Mouse (Mus musculus): ENCODE data around the gene Fnbp4. TPM values are rescaled to one million over a fixed set of nuclear protein-coding genes. Genes with fewer than 3 reads are reported as not detected.

Fnbp4 gene
- total and polyA plus RNA-seq, 2 experiments from 2014 or later: 51.3 to 67.7 TPM

- H3K27me3 ChIP-seq (ENCODE audit: insufficient read depth, low read length): no peaks in the 10 kb centered on the region
- H3K9me3 ChIP-seq (ENCODE audit: low read length): no peaks in the 10 kb centered on the region
- no peak overlapping the region for H3K4me2 ChIP-seq (ENCODE audit: low read depth, low read length)
- 92% methylated on average over 11 of the region's 11 CpGs for WGBS
- DNase-seq (ENCODE audit: low spot score): no peak
- no peak for ATAC-seq
- H3K27ac ChIP-seq: no peak overlapping the region
- H3K36me3 ChIP-seq (ENCODE audit: insufficient read depth, low read length): peaks cover 60% of the 10 kb centered on the region
- no peak for TF ChIP-seq CTCF (IDR thresholded peaks at IDR 0.05; ENCODE audit: low read depth)
- no peaks in the 10 kb centered on the region for H3K4me1 ChIP-seq (ENCODE audit: insufficient read depth, low read length)
- H3K9ac ChIP-seq (replicated peaks; ENCODE audit: low read length): no peak overlapping the region
- H3K4me3 ChIP-seq (ENCODE audit: low read length): no peak overlapping the region
Observed at GRCm38 (mm10) chr2:90735326-90735725, 9.8 kb upstream of the Fnbp4 start.

- no peaks in the 10 kb centered on the region for H3K4me1 ChIP-seq (ENCODE audit: insufficient read depth, low read length)
- DNase-seq (ENCODE audit: low spot score): no peak
- H3K9ac ChIP-seq (replicated peaks; ENCODE audit: low read length): no peak overlapping the region
- H3K27me3 ChIP-seq (ENCODE audit: insufficient read depth, low read length): no peaks in the 10 kb centered on the region
- 93% methylated on average over 3 of the region's 3 CpGs for WGBS
- H3K9me3 ChIP-seq (ENCODE audit: low read length): no peaks in the 10 kb centered on the region
- peaks cover 35% of the 10 kb centered on the region for H3K36me3 ChIP-seq (ENCODE audit: insufficient read depth, low read length)
- H3K27ac ChIP-seq: no peak overlapping the region
- TF ChIP-seq CTCF (IDR thresholded peaks at IDR 0.05; ENCODE audit: low read depth): no peak
- no peak for ATAC-seq
- no peak overlapping the region for H3K4me2 ChIP-seq (ENCODE audit: low read depth, low read length)
- no peak overlapping the region for H3K4me3 ChIP-seq (ENCODE audit: low read length)
Observed at GRCm38 (mm10) chr2:90738801-90739200, 6.4 kb upstream of the Fnbp4 start.

- H3K27me3 ChIP-seq (ENCODE audit: insufficient read depth, low read length): no peaks in the 10 kb centered on the region
- DNase-seq (ENCODE audit: low spot score) (no peak), ATAC-seq (no peak)
- no peak overlapping the region for H3K4me3 ChIP-seq (ENCODE audit: low read length)
- TF ChIP-seq CTCF (IDR thresholded peaks at IDR 0.05; ENCODE audit: low read depth): no peak
- 94% methylated on average over 3 of the region's 3 CpGs for WGBS
- no peak overlapping the region for H3K4me2 ChIP-seq (ENCODE audit: low read depth, low read length)
- no peaks in the 10 kb centered on the region for H3K4me1 ChIP-seq (ENCODE audit: insufficient read depth, low read length)
- H3K36me3 ChIP-seq (ENCODE audit: insufficient read depth, low read length): peaks cover 29% of the 10 kb centered on the region
- H3K9ac ChIP-seq (replicated peaks; ENCODE audit: low read length): no peak overlapping the region
- no peak overlapping the region for H3K27ac ChIP-seq
- no peaks in the 10 kb centered on the region for H3K9me3 ChIP-seq (ENCODE audit: low read length)
Observed at GRCm38 (mm10) chr2:90739327-90739726, 5.8 kb upstream of the Fnbp4 start.

DNA sequence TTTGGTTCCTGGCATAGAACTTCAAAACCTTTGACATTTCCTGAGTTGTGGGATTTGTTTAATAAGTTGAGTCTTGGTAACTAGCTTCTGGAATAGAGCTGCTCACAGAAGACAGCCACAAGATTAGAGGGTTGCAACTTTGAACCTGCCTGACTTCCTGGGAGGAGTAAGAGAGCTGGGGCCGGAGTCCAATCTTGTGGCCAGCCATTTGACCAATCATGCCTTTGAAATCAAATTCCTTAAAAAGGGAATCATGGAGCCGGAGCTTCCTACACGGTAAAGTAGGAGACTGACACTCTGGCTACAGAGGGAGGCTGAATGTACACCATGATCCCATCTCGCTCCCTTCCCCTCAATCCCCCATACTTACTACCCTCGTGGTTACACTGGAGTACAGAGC, 5.2 kb upstream of the Fnbp4 start:
- ATAC-seq (no peak), DNase-seq (ENCODE audit: low spot score) (no peak)
- Histone ChIP-seq H3K36me3 (ENCODE audit: insufficient read depth, low read length) (peaks cover 23% of the 10 kb centered on the region), H3K4me1 (ENCODE audit: insufficient read depth, low read length) (no peaks in the 10 kb centered on the region), H3K27ac (no peak overlapping the region), H3K4me3 (ENCODE audit: low read length) (no peak overlapping the region), H3K9me3 (ENCODE audit: low read length) (no peaks in the 10 kb centered on the region), H3K4me2 (ENCODE audit: low read depth, low read length) (no peak overlapping the region), H3K27me3 (ENCODE audit: insufficient read depth, low read length) (no peaks in the 10 kb centered on the region), H3K9ac (replicated peaks; ENCODE audit: low read length) (no peak overlapping the region)
- no peak for TF ChIP-seq CTCF (IDR thresholded peaks at IDR 0.05; ENCODE audit: low read depth)
- WGBS: 86% methylated on average over 5 of the region's 5 CpGs

DNA sequence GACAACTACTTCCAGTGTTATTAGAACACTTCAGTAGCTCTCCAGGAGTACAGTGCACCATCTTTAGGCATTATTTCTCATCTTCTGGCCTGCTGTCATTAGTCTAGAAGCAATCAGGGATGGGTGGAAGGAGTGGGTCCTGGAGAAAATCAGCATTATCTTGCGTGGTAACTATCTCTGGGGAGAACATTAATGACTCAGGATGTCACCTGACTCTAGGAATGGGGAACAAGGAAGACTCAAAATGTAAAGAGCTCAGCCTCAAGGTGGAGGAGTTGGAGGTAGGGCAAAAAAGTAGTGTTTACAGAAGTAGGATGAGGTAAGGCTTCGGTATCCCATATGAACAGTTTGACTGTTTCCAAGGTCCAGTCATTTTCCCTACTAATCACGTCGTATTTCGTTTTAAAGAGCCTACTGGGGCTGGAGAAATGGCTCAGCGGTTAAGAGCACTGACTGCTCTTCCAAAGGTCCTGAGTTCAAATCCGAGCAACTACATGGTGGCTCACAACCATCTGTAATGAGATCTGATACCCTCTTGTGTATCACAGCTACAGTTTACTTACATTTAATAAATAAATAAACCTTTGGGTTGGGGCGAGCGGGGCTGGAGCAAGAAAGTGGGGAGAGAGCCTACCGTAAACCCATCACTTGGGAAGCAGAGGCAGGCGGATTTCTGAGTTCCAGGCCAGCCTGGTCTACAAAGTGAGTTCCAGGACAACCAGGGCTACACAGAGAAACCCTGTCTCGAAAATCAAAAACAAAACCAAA, 701 bp upstream of the Fnbp4 start:
- 68% methylated on average over 12 of the region's 12 CpGs for WGBS
- Histone ChIP-seq H3K9ac (replicated peaks; ENCODE audit: low read length) (peak overlapping the region; percentile 41; the same call in 1 of the 2 replicates), H3K27ac (peak overlapping the region; percentile 99), H3K27me3 (ENCODE audit: insufficient read depth, low read length) (no peaks in the 10 kb centered on the region), H3K4me1 (ENCODE audit: insufficient read depth, low read length) (0 out of 2 replicates have a peak, but pooled peaks cover 6% of the 10 kb centered on the region), H3K9me3 (ENCODE audit: low read length) (no peaks in the 10 kb centered on the region), H3K4me3 (ENCODE audit: low read length) (peak overlapping the region; percentile 98), H3K4me2 (ENCODE audit: low read depth, low read length) (peak overlapping the region; percentile 52), H3K36me3 (ENCODE audit: insufficient read depth, low read length) (no peaks in the 10 kb centered on the region)
- peak; percentile 2 for ATAC-seq
- no peak for DNase-seq (ENCODE audit: low spot score)
- no peak for TF ChIP-seq CTCF (IDR thresholded peaks at IDR 0.05; ENCODE audit: low read depth)

GRCm38 (mm10) chr2:90745740-90746537, 769 bp downstream of the Fnbp4 start:
- H3K9ac ChIP-seq (replicated peaks; ENCODE audit: low read length): peak overlapping the region; percentile 98
- no peak for TF ChIP-seq CTCF (IDR thresholded peaks at IDR 0.05; ENCODE audit: low read depth)
- peak overlapping the region; percentile 85 for H3K4me2 ChIP-seq (ENCODE audit: low read depth, low read length)
- peaks cover 1% of the 10 kb centered on the region for H3K36me3 ChIP-seq (ENCODE audit: insufficient read depth, low read length)
- no peaks in the 10 kb centered on the region for H3K27me3 ChIP-seq (ENCODE audit: insufficient read depth, low read length)
- WGBS: under 1% methylated on average over 54 of the region's 54 CpGs
- H3K27ac ChIP-seq: peak overlapping the region; percentile 99
- no peaks in the 10 kb centered on the region for H3K9me3 ChIP-seq (ENCODE audit: low read length)
- ATAC-seq (peak; percentile 55), DNase-seq (ENCODE audit: low spot score) (peak; percentile 53)
- H3K4me3 ChIP-seq (ENCODE audit: low read length): peak overlapping the region; percentile 98
- H3K4me1 ChIP-seq (ENCODE audit: insufficient read depth, low read length): peaks cover 6% of the 10 kb centered on the region; the same call in 1 of the 2 replicates

Measured in hindbrain, postnatal 0 days (tissue).